Mouse (Mus musculus) adrenal gland, postnatal 36 days (tissue): ENCODE data around the gene 2310034G01Rik. TPM values are rescaled to one million over a fixed set of nuclear protein-coding genes. Genes with fewer than 3 reads are reported as not detected.

Experiments used
- DNase-seq, 2 experiments: peaks; one replicate each; pipeline ENCODE4 v3.0.0; 2021; ENCODE audit warnings: mixed read lengths in 1 of 2
- microRNA-seq: library from miRNA; unstranded; fragments of <30 nt; microRNA quantifications from one replicate; pipeline ENCODE4 v1.2.0, GENCODE M21; 2021
- total RNA-seq, 2 experiments: library from RNA; stranded (reverse); gene quantifications; 2 replicates each; pipeline ENCODE4 v1.2.3; 2021

Gene 2310034G01Rik
- total RNA-seq, 2 experiments from 2014 or later = 1.3 TPM

- DNase-seq = no peak
These were observed 49.6 kb downstream of the 2310034G01Rik start for GRCm38 (mm10) chr19:46300294-46301045.

Small RNA genes within 50 kb of the gene (microRNA-seq; reads per million reads assigned to microRNA genes)
- gene Mir146b = 0.75 reads per million

Other genes starting within 250 kb of the 2310034G01Rik start
- gene Elovl3, start 218.4 kb downstream of the 2310034G01Rik start, total RNA-seq = 10 to 100 TPM in 1 of 2 experiments, 1 to 10 TPM in 1; 6.1 to 26.5 TPM
- under 1 TPM in 1 of 2 experiments, not detected in 1; 0.26 TPM for gene Pitx3, start 202.0 kb downstream of the 2310034G01Rik start, total RNA-seq
- gene Gbf1, start 197.8 kb downstream of the 2310034G01Rik start, total RNA-seq = 10 to 100 TPM; 60.6 to 77.4 TPM
- gene Nfkb2, start 46.0 kb downstream of the 2310034G01Rik start, total RNA-seq = 10 to 100 TPM; 39.9 to 42.6 TPM
- gene Psd, start 23.1 kb downstream of the 2310034G01Rik start, total RNA-seq = 1 to 10 TPM; 6.0 to 7.5 TPM
- gene Fbxl15, start 22.1 kb downstream of the 2310034G01Rik start, total RNA-seq = 10 to 100 TPM in 1 of 2 experiments, 1 to 10 TPM in 1; 9.2 to 10.0 TPM
- 10 to 100 TPM; 74.7 to 77.8 TPM for gene Cuedc2, start 11.6 kb downstream of the 2310034G01Rik start, total RNA-seq
- 1 to 10 TPM; 5.2 to 7.5 TPM for gene Mfsd13a, start 9.2 kb downstream of the 2310034G01Rik start, total RNA-seq
- gene Actr1a, start 45.4 kb upstream of the 2310034G01Rik start, total RNA-seq = 100 to 1,000 TPM; 107 to 111 TPM
- gene Sufu, start 46.6 kb upstream of the 2310034G01Rik start, total RNA-seq = 10 to 100 TPM; 24.2 to 25.4 TPM
- 10 to 100 TPM; 47.3 to 53.3 TPM for gene Trim8, start 151.4 kb upstream of the 2310034G01Rik start, total RNA-seq
- gene Arl3, start 222.9 kb upstream of the 2310034G01Rik start, total RNA-seq = 10 to 100 TPM; 43.3 to 67.7 TPM
- 10 to 100 TPM in 1 of 2 experiments, 1 to 10 TPM in 1; 7.9 to 11.5 TPM for gene Sfxn2, start 223.1 kb upstream of the 2310034G01Rik start, total RNA-seq
- gene Wbp1l, start 248.8 kb upstream of the 2310034G01Rik start, total RNA-seq = 100 to 1,000 TPM; 131 to 170 TPM